In genomic region chr15:78785258-78785657, GRCm38 (mm10) we compare ENCODE assay signal across 19 mouse cellular contexts. TPM values are rescaled to one million over a fixed set of nuclear protein-coding genes. Genes with fewer than 3 reads are reported as not detected.
DNase-seq lines count a peak whose midpoint lies in the region; ATAC-seq and TF ChIP-seq lines count a peak whose summit lies in the region.
"Had no signal": no experiment of that assay in that cellular context is flagged by ENCODE, and none has a peak within 500 bp of the region (broad histone marks: within the 10 kb centered on the region; RNA-seq: fewer than 3 reads in every experiment).

No protein-coding gene starts in this region.

- no peak for ATAC-seq in heart, embryonic 12.5 days (ENCODE audit: insufficient number of reproducible peaks, low FRiP score)
- ATAC-seq in intestine, postnatal 0 days, result no peak
- ATAC-seq in intestine, embryonic 15.5 days, result no peak
- ATAC-seq in lung, postnatal 0 days, result no peak
- ATAC-seq: activated CD4-positive, CD25-positive, alpha-beta regulatory T cell, adult 4 months; forebrain, embryonic 16.5 days; inflammation-experienced regulatory T-cells, adult 6 months had no signal

- 0 out of 2 replicates have a peak overlapping the region, but pooled peaks have one; percentile 5 for H3K27ac ChIP-seq in heart, embryonic 12.5 days (ENCODE audit: poor library complexity, severe bottlenecking)
- no peak overlapping the region for H3K27ac ChIP-seq in intestine, postnatal 0 days (ENCODE audit: low read depth, low read length)
- no peak overlapping the region for H3K27ac ChIP-seq in intestine, embryonic 15.5 days
- peak overlapping the region; percentile 84; the same call in 1 of the 2 replicates for H3K27ac ChIP-seq in lung, postnatal 0 days (ENCODE audit: low read length)
- H3K27ac ChIP-seq: hindbrain, embryonic 15.5 days; liver, embryonic 14.5 days; stomach, embryonic 15.5 days had no signal

- WGBS in heart, embryonic 12.5 days, result 90% methylated on average over 7 of the region's 7 CpGs
- WGBS in intestine, postnatal 0 days, result 90% methylated on average over 7 of the region's 7 CpGs
- 89% methylated on average over 7 of the region's 7 CpGs for WGBS in intestine, embryonic 15.5 days
- 89% methylated on average over 7 of the region's 7 CpGs for WGBS in lung, postnatal 0 days
- WGBS in lung, adult 2 months, result 77% methylated on average over 7 of the region's 7 CpGs

- H3K9ac ChIP-seq in heart, embryonic 12.5 days, result no peak overlapping the region
- H3K9ac ChIP-seq in intestine, postnatal 0 days (ENCODE audit: low read depth, low read length), result 0 out of 2 replicates have a peak overlapping the region, but pooled peaks have one; percentile 3
- no peak overlapping the region for H3K9ac ChIP-seq in intestine, embryonic 15.5 days
- H3K9ac ChIP-seq in lung, postnatal 0 days (replicated peaks; ENCODE audit: low read depth), result no peak overlapping the region
- H3K9ac ChIP-seq: hindbrain, embryonic 15.5 days; liver, embryonic 14.5 days; stomach, embryonic 15.5 days had no signal

- H3K4me1 ChIP-seq in heart, embryonic 12.5 days (replicated peaks), result peaks cover 31% of the 10 kb centered on the region
- H3K4me1 ChIP-seq in intestine, postnatal 0 days (replicated peaks; ENCODE audit: control insufficient read depth, insufficient read depth, low read length), result peaks cover 6% of the 10 kb centered on the region; the same call in 1 of the 2 replicates
- H3K4me1 ChIP-seq in intestine, embryonic 15.5 days (replicated peaks), result peaks cover 26% of the 10 kb centered on the region
- peaks cover 11% of the 10 kb centered on the region for H3K4me1 ChIP-seq in lung, postnatal 0 days (ENCODE audit: insufficient read depth, low read depth, low read length)
- peaks cover 29% of the 10 kb centered on the region for H3K4me1 ChIP-seq in lung, adult 2 months (ENCODE audit: control insufficient read depth, insufficient read depth, low read length)

- TF ChIP-seq CTCF in intestine, postnatal 0 days (IDR thresholded peaks at IDR 0.05; ENCODE audit: low read depth), result no peak
- no peak for TF ChIP-seq CTCF in lung, postnatal 0 days (IDR thresholded peaks at IDR 0.05)
- TF ChIP-seq CTCF in lung, adult 2 months (IDR thresholded peaks at IDR 0.05; ENCODE audit: insufficient read depth, low read length), result no peak

- H3K36me3 ChIP-seq in heart, embryonic 12.5 days, result no peaks in the 10 kb centered on the region
- H3K36me3 ChIP-seq in intestine, postnatal 0 days (ENCODE audit: control insufficient read depth, insufficient read depth), result peaks cover 12% of the 10 kb centered on the region; the same call in 1 of the 2 replicates
- H3K36me3 ChIP-seq in intestine, embryonic 15.5 days, result no peaks in the 10 kb centered on the region
- H3K36me3 ChIP-seq in lung, postnatal 0 days (ENCODE audit: insufficient read depth, low read length), result peaks cover 13% of the 10 kb centered on the region; the same call in 1 of the 2 replicates
- H3K36me3 ChIP-seq: hindbrain, embryonic 10.5 days; hindbrain, embryonic 15.5 days; stomach, embryonic 15.5 days had no signal

- no peaks in the 10 kb centered on the region; the same call in 1 of the 2 replicates for H3K27me3 ChIP-seq in heart, embryonic 12.5 days (replicated peaks)
- H3K27me3 ChIP-seq in intestine, postnatal 0 days (replicated peaks; ENCODE audit: control insufficient read depth, insufficient read depth, low read length), result no peaks in the 10 kb centered on the region
- H3K27me3 ChIP-seq in intestine, embryonic 15.5 days (replicated peaks), result no peaks in the 10 kb centered on the region
- H3K27me3 ChIP-seq in lung, postnatal 0 days (replicated peaks; ENCODE audit: insufficient read depth, low read length), result no peaks in the 10 kb centered on the region
- H3K27me3 ChIP-seq: hindbrain, embryonic 15.5 days; stomach, embryonic 15.5 days had no signal

- no peak for TF ChIP-seq POLR2A in lung, adult 2 months (IDR thresholded peaks at IDR 0.05; ENCODE audit: borderline replicate concordance, extremely low read depth, low read depth, low read length)

- DNase-seq in heart, adult 9 months (ENCODE audit: low spot score in 2 of 2), result no peak
- DNase-seq in lung, postnatal 0 days (ENCODE audit: low spot score), result no peak
- DNase-seq in lung, adult 2 months, result no peak
- DNase-seq: B cell, adult 2 months; cerebellum, adult 2 months; cerebellum, postnatal 14 days; right cerebral cortex, postnatal 25 days had no signal

- no peaks in the 10 kb centered on the region for H3K9me3 ChIP-seq in heart, embryonic 12.5 days (replicated peaks)
- no peaks in the 10 kb centered on the region for H3K9me3 ChIP-seq in intestine, postnatal 0 days (ENCODE audit: control insufficient read depth)
- H3K9me3 ChIP-seq in intestine, embryonic 15.5 days, result no peaks in the 10 kb centered on the region
- no peaks in the 10 kb centered on the region for H3K9me3 ChIP-seq in lung, postnatal 0 days (ENCODE audit: low read length)
- H3K9me3 ChIP-seq: hindbrain, embryonic 10.5 days; hindbrain, embryonic 15.5 days; stomach, embryonic 15.5 days had no signal

- no peak overlapping the region for H3K4me2 ChIP-seq in heart, embryonic 12.5 days
- H3K4me2 ChIP-seq in intestine, postnatal 0 days (replicated peaks; ENCODE audit: low read depth), result no peak overlapping the region
- H3K4me2 ChIP-seq in intestine, embryonic 15.5 days (replicated peaks), result no peak overlapping the region
- H3K4me2 ChIP-seq in lung, postnatal 0 days (replicated peaks; ENCODE audit: low read depth, low read length), result no peak overlapping the region
- H3K4me2 ChIP-seq: hindbrain, embryonic 15.5 days; midbrain, embryonic 11.5 days; stomach, embryonic 15.5 days had no signal

- TF ChIP-seq EP300 in lung, postnatal 0 days (IDR thresholded peaks at IDR 0.05), result no peak

- no peak overlapping the region for H3K4me3 ChIP-seq in heart, embryonic 12.5 days
- no peak overlapping the region for H3K4me3 ChIP-seq in intestine, postnatal 0 days (ENCODE audit: low read depth, low read length)
- no peak overlapping the region for H3K4me3 ChIP-seq in intestine, embryonic 15.5 days (replicated peaks)
- H3K4me3 ChIP-seq in lung, postnatal 0 days (ENCODE audit: low read depth, low read length), result no peak overlapping the region
- H3K4me3 ChIP-seq in lung, adult 2 months (replicated peaks; ENCODE audit: extremely low read depth, low read depth, low read length), result no peak overlapping the region
- H3K4me3 ChIP-seq: erythroblast, embryonic 14.5 days; hindbrain, embryonic 10.5 days; hindbrain, embryonic 15.5 days; stomach, embryonic 15.5 days had no signal

RNA-seq across cellular contexts. Expression of gene Mfng, which starts 12.0 kb away (rescaled TPM):
- 7.3 and 7.9 TPM in 2 replicates for polyA plus RNA-seq in heart, embryonic 12.5 days (2016; fragmentation: Nextera tagmentation; extraction: Ambion mirVana)
- polyA plus RNA-seq in intestine, postnatal 0 days (2015; fragmentation: Nextera tagmentation; extraction: Ambion mirVana), result 7.2 and 7.6 TPM in 2 replicates
- polyA plus RNA-seq in intestine, embryonic 15.5 days (2015; fragmentation: Nextera tagmentation; extraction: Ambion mirVana), result 19.7 and 20.4 TPM in 2 replicates
- 47.8 and 52.9 TPM in 2 replicates for polyA plus RNA-seq in lung, postnatal 0 days (2015; fragmentation: Nextera tagmentation; extraction: Ambion mirVana)
- polyA plus RNA-seq in lung, adult 2 months (2012; rRNA removed), result 78.0 and 98.3 TPM in 2 replicates

RNA-seq across cellular contexts. Expression of gene Card10, which starts 17.6 kb away (rescaled TPM):
- 6.1 and 7.5 TPM in 2 replicates for polyA plus RNA-seq in heart, embryonic 12.5 days (2016; fragmentation: Nextera tagmentation; extraction: Ambion mirVana)
- 3.2 and 3.9 TPM in 2 replicates for polyA plus RNA-seq in intestine, postnatal 0 days (2015; fragmentation: Nextera tagmentation; extraction: Ambion mirVana)
- polyA plus RNA-seq in intestine, embryonic 15.5 days (2015; fragmentation: Nextera tagmentation; extraction: Ambion mirVana), result 6.9 and 7.3 TPM in 2 replicates
- polyA plus RNA-seq in lung, postnatal 0 days (2015; fragmentation: Nextera tagmentation; extraction: Ambion mirVana), result 7.5 and 8.3 TPM in 2 replicates
- 61.5 and 73.5 TPM in 2 replicates for polyA plus RNA-seq in lung, adult 2 months (2012; rRNA removed)
- polyA plus RNA-seq: activated CD4-positive, CD25-positive, alpha-beta regulatory T cell, adult 4 months had no signal

RNA-seq across cellular contexts. Expression of gene Cdc42ep1, which starts 57.2 kb away (rescaled TPM):
- 40.5 and 40.8 TPM in 2 replicates for polyA plus RNA-seq in heart, embryonic 12.5 days (2016; fragmentation: Nextera tagmentation; extraction: Ambion mirVana)
- polyA plus RNA-seq in intestine, postnatal 0 days (2015; fragmentation: Nextera tagmentation; extraction: Ambion mirVana), result 16.8 and 17.0 TPM in 2 replicates
- polyA plus RNA-seq in intestine, embryonic 15.5 days (2015; fragmentation: Nextera tagmentation; extraction: Ambion mirVana), result 44.0 and 47.5 TPM in 2 replicates
- 107 and 109 TPM in 2 replicates for polyA plus RNA-seq in lung, postnatal 0 days (2015; fragmentation: Nextera tagmentation; extraction: Ambion mirVana)
- polyA plus RNA-seq in lung, adult 2 months (2012; rRNA removed), result 221 and 277 TPM in 2 replicates
- polyA plus RNA-seq: activated CD4-positive, CD25-positive, alpha-beta regulatory T cell, adult 4 months; inflammation-experienced regulatory T-cells, adult 6 months had no signal

Comparison
In these comparisons a context has a peak if more than half of its experiments do, and no peak if none do; other contexts are left out.
1. H3K27ac ChIP-seq: peak in heart, embryonic 12.5 days (single experiment) and lung, postnatal 0 days (single experiment); none in intestine, postnatal 0 days (single experiment) and intestine, embryonic 15.5 days (single experiment).